Mouse (Mus musculus) brain, embryonic 14.5 days (tissue): ENCODE measurements around the gene Taf10. TPM values are rescaled to one million over a fixed set of nuclear protein-coding genes. Genes with fewer than 3 reads are reported as not detected.
A peak's percentile ranks its signal among the peaks of the same experiment; 100 is the strongest.

Source experiments
- DNase-seq: peaks from one replicate; pipeline ENCODE4 v3.0.0-alpha.2; 2011; ENCODE audit warnings: low read depth
- CTCF ChIP-seq: fragments of 200-500 bp; IDR thresholded peaks from 2 replicates; pipeline ENCODE4 v1.5.1; 2012; ENCODE audit warnings: inconsistent platforms, mild to moderate bottlenecking, moderate library complexity, borderline replicate concordance; ENCODE audit not compliant: insufficient read depth, insufficient read length; ENCODE audit errors: extremely low read depth
- POLR2A ChIP-seq: fragments of 200-500 bp; IDR thresholded peaks from 2 replicates; pipeline ENCODE4 v1.6.1; 2012; ENCODE audit warnings: mild to moderate bottlenecking, inconsistent platforms, borderline replicate concordance; ENCODE audit not compliant: poor library complexity, insufficient read depth, insufficient read length, severe bottlenecking; ENCODE audit errors: extremely low read depth
- polyA plus RNA-seq: library from polyadenylated mRNA; depleted of rRNA; stranded (reverse); fragments of >200 nt; gene quantifications from 2 replicates; pipeline ENCODE4 v1.2.3, GENCODE M21; 2012

Taf10 gene
- polyA plus RNA-seq, 1 experiment: 204 TPM

- TF ChIP-seq CTCF (no peak), POLR2A (no peak)
- DNase-seq: no peak
Observed at GRCm38 (mm10) chr7:105777316-105777715, 33.2 kb upstream of the Taf10 start.

DNA sequence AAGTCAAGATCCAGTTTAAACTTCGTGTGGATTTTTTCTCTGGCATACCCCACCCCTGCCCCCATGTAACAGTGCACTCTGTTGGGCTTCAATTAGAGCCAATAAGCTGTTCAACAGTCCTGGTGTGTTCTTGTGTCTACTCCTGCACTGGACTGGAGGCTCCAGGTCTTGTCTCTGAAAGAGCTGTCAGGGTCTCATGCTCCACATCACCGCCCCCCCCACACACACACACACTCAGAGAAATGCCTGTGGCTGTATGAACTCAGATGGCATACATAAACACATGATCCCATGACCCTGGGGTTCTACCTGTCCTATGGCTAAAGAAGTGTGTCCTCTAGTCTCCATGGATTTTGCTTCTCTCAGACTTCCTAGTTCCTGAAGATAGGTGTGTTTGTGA is 31.9 kb upstream of the Taf10 start:
- TF ChIP-seq POLR2A (no peak), CTCF (no peak)
- no peak for DNase-seq

DNA sequence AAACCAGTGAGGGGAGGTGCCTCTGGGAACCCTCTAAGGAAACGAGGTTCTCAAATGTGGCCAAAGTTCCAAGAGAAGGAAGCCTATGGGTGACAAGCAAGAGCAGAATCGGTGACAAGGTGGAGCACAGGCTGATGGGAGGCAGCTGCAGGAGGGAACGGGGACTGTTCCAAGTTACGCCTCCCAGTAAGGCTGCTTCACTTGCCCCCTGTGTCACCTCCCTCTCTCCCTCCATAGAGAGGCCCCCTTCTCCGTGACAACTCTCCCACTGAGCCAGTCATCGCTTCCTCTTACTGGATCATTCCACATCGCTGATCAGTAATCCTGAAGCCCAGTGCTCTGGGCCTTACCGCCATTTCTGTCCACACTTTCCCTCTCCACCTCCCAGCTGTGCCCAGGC is 30.5 kb upstream of the Taf10 start:
- peak; percentile 28 for DNase-seq
- TF ChIP-seq POLR2A (no peak), CTCF (no peak)

DNA sequence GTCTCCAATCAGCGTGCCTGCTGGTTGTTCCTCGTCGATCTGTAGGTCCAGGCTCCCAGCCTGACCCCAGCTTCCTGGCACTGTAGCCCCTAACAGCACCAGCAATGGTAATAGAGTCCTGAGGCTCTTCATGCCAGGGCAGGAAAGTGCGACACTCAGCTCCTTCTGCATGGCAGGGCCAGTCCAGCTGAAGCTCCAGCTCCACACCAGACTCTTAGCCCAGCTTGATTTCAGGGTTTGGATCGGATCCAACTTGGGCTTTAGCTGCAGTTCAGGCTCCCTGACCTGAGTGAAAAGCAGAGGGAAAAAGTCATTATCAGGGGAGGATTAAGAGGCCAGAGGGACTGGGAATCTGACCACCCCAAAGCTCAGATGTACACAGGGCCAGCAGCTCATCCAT is 28.9 kb upstream of the Taf10 start:
- TF ChIP-seq CTCF (no peak), POLR2A (no peak)
- DNase-seq: peak; percentile 28

DNA sequence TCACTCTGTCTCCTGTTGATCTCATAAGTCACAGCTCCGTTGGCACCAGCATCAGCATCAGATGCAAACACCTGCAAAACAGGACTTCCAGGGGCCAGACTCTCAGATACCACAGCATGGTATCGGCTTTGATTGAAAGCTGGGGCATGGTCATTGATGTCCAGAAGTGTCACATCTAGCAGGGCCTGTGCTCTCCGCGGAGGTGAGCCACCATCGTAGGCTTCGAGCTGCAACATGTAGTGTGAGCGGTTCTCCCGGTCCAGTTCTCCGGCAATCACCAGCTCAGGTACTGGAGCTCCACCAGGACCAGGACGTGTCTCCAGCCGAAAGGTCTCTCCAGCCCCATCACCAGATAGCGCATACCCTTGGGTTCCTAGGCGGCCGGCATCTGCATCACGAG is 28.2 kb upstream of the Taf10 start:
- TF ChIP-seq POLR2A (no peak), CTCF (no peak)
- DNase-seq: no peak

- TF ChIP-seq CTCF (no peak), POLR2A (no peak)
- no peak for DNase-seq
Observed at GRCm38 (mm10) chr7:105769959-105770358, 25.8 kb upstream of the Taf10 start.

DNA sequence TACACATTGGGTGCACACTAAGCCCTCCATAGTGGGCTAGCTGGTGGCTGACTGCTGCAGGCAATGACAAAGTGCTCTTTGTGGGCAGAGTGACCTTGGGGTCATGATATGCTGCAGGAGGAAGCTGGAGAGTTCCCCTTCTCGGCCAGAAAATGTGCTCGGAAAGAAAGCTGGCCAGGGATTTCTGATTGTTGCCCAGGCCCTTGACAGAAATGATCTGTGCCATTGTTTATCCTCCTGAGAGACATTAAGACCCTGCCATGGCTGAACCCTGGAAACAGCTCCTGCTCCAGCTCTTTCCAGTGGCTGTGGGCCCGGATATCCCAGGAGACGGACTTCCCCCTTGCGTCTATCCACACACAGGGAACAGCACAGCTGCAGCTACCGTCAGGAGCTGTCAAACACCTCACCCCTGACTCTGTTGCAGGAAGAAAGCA is 23.6 kb upstream of the Taf10 start:
- TF ChIP-seq POLR2A: no peak
- TF ChIP-seq CTCF: no peak
- peak; percentile 55 for DNase-seq

DNA sequence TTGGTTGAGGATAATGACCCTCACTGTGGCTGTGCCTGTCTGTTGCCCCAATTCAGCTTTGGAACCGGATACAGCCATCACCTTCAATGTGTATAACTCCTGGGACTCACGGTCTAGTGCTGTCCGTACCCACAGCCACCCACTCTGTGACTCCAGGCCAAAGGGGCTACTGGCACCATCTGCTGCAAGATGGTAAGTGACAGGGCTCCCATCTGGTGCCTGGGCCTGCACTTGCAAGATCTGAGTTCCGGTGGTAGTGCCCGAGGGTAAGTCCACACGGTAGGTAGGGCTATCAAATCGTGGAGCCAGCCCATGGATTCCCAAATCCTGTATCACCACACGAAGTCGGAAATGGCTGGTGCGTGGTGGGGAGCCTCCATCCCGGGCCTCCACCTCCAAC is 20.2 kb upstream of the Taf10 start:
- DNase-seq: no peak
- TF ChIP-seq POLR2A (no peak), CTCF (no peak)

DNA sequence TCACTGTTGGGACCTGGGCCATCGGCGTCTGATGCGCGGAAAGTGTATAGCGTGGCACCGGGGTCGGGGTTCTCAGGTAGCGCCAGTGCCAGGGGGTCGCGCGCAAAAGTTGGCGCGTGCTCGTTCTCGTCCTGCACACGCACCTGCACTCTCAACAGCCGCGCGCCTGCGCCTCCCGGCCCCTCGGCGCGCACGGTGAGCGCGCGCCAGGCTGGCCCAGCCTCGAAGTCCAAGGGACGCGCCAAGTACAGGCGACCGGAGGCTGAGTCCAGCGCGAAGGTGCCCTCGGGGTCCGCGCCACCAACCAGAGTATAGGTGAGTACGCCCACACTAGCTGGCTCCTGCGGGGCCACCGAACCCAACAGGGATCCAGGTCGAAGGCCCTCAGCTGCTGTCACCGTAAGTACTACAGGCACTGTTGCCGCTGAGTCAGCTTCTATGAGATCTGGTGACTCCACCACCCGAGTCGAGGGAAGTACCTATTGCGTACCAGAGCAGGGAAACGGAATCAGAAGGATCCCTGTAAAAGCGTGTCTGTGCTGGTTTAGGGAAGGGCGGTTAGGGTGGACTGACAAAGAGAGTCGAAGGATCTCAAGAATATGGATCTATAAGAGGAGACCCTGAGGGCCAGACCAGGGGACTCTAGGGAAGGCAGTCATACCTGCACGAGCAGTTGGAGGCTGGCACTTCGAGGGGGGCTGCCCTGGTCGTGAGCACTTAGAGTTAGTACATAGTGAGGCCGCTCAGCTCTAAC is 18.5 kb upstream of the Taf10 start:
- TF ChIP-seq CTCF (no peak), POLR2A (no peak)
- DNase-seq: peak; percentile 22

DNA sequence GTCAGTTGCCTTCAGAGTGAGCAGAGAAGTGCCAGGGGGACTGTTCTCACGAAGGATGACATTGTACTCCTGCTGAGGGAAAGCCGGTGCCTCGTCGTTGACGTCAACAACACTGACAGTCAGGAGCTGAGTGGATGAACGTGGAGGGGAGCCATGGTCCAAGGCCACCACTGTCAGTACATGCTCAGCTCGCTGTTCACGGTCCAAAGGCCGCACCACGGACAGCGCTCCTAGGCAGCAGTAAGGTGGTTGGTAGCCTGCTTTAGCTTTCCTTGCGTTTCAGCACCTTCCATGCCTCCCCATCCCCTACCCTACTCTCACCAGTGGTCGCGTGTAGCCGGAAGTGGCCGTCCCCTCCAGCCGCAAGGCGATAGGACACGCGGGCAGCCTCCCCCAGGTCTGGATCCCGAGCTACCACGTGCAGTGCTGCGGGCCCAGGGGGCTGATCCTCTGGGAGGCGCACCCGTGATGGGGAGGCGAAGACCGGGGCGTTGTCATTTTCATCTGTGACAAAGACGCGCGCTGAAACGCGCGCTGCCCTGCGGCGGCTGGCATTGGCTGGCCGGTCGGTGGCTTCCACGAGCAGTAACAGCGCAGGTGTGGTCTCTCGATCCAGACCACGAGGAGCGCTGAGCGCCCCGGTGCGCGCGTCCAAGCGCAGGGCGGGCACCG is 17.8 kb upstream of the Taf10 start:
- TF ChIP-seq CTCF: no peak
- TF ChIP-seq POLR2A: no peak
- no peak for DNase-seq

- no peak for TF ChIP-seq POLR2A
- no peak for TF ChIP-seq CTCF
- DNase-seq: no peak
Observed at GRCm38 (mm10) chr7:105753281-105753680, 9.1 kb upstream of the Taf10 start.

- TF ChIP-seq CTCF (no peak), POLR2A (no peak)
- no peak for DNase-seq
Observed at GRCm38 (mm10) chr7:105752716-105753115, 8.6 kb upstream of the Taf10 start.

DNA sequence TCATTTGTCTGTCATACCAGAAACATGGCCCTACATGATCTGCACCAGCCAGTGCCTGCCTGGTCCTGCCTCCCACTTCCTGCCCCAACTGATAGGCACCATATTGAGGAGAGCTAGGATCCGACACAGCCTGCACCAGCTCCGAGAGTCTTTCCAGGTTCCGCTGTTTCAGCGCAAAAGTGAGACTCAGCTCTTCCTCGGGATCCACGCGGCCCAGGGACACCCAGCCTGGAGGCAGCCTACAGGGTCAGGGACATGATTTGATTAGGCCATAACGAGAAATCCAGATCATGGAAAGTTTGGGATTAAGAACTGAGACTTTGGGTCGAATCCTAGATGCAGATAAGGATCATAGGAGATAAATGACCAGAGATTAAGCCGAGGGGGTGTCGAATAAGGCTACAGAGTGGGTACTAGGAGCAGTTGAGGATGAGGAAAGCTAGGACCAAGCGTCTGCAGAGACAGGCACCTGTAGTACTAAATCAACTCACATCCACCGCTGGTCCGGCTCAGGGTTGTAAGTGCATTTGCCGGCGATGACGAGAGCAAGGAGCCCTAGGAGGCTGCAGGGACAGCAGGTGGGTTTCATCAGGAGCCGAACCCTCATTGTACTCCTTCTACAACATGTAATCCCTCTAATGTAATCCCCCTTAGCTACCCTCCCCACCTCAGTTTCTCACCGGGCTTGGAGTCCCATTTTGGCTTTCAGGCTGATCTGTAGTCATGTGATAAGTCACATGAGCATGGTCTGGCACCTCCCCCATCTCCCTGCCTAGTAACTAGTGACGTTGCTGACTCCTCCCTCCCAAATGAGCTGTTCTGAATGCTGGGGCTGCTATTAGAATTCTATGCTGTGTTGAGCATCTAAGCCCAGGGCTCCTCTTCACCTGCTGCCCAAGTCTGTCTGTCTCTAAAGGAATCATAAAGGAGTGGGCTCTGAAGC is 7.6 kb upstream of the Taf10 start, which contains the start of gene Tpp1:
Tpp1 (minus strand) TSS at position 745 of the 943 bp plus-strand sequence.
- TF ChIP-seq CTCF (no peak), POLR2A (no peak)
- peak; percentile 97 for DNase-seq
